Mouse (Mus musculus) embryonic fibroblast, embryonic 13.5 days (primary cell): Measurements from ENCODE around the gene Zc3h12a.

ENCODE experiments used
- CTCF ChIP-seq: IDR thresholded peaks from 2 replicates; pipeline ENCODE4 v1.5.1; 2011; ENCODE audit warnings: mild to moderate bottlenecking, control low read depth, low read length, moderate library complexity, borderline replicate concordance; ENCODE audit not compliant: insufficient read depth
- POLR2A ChIP-seq: IDR thresholded peaks from 2 replicates; pipeline ENCODE4 v1.6.1; 2011; ENCODE audit warnings: low read depth, mild to moderate bottlenecking, control low read depth, low read length, moderate library complexity

DNA sequence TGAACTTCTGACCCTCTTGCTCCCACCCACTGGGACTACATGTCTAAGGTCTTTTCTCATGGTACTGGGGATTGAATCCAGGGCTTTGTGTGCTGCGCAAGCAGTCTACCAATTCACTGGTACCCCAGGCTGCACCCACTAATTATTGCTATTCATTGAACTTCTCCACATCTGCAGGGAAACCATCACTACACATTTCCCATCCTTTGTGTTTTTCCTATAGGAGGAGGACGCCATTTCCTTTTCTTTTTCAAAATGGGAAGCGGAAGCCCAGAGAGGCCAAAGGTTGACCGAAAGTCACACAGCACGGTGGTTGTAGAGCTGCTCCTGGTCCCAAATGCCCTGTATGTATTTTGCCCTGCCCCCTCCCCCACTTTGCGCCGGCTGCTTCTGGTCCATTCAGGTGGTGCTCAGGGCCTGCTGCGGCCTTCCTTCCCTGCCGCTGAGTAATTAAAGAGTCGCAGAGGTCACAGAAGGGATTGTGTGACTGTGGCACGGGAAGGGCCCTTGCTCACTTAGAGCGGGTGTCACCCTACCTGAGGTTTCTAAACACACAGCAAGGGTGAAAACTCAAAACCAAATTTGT, 8.8 kb upstream of the Zc3h12a start:
- TF ChIP-seq POLR2A = no peak
- no peak for TF ChIP-seq CTCF
